Mouse (Mus musculus): Measurements from ENCODE around the gene Atp1b2. TPM values are rescaled to one million over a fixed set of nuclear protein-coding genes. Genes with fewer than 3 reads are reported as not detected.

The Atp1b2 gene
- total RNA-seq, 1 experiment from 2014 or later: not detected

- no peak for ATAC-seq (replicated peaks; ENCODE audit: insufficient number of reproducible peaks, low FRiP score, low TSS enrichment, poor library complexity, severe bottlenecking)
Measured at GRCm38 (mm10) chr11:69584937-69585336, 20.8 kb downstream of the Atp1b2 start.

GRCm38 (mm10) chr11:69584008-69584407, 21.7 kb downstream of the Atp1b2 start:
- ATAC-seq (replicated peaks; ENCODE audit: insufficient number of reproducible peaks, low FRiP score, low TSS enrichment, poor library complexity, severe bottlenecking): no peak

GRCm38 (mm10) chr11:69582230-69582805, 23.4 kb downstream of the Atp1b2 start:
- no peak for ATAC-seq (replicated peaks; ENCODE audit: insufficient number of reproducible peaks, low FRiP score, low TSS enrichment, poor library complexity, severe bottlenecking)

GRCm38 (mm10) chr11:69581814-69582213, 23.9 kb downstream of the Atp1b2 start:
- no peak for ATAC-seq (replicated peaks; ENCODE audit: insufficient number of reproducible peaks, low FRiP score, low TSS enrichment, poor library complexity, severe bottlenecking)

- ATAC-seq (replicated peaks; ENCODE audit: insufficient number of reproducible peaks, low FRiP score, low TSS enrichment, poor library complexity, severe bottlenecking): peak; percentile 57
Measured at GRCm38 (mm10) chr11:69581147-69581688, 24.5 kb downstream of the Atp1b2 start.

GRCm38 (mm10) chr11:69580572-69581146, 25.1 kb downstream of the Atp1b2 start:
- ATAC-seq (replicated peaks; ENCODE audit: insufficient number of reproducible peaks, low FRiP score, low TSS enrichment, poor library complexity, severe bottlenecking): no peak

- peak; percentile 77 for ATAC-seq (replicated peaks; ENCODE audit: insufficient number of reproducible peaks, low FRiP score, low TSS enrichment, poor library complexity, severe bottlenecking)
Measured at GRCm38 (mm10) chr11:69580091-69580514, 25.6 kb downstream of the Atp1b2 start, which contains the start of the genes Wrap53 and Trp53. Wrap53 (minus strand) TSS chr11:69580255. Trp53 (plus strand) TSS chr11:69580359.

GRCm38 (mm10) chr11:69579128-69580017, 26.4 kb downstream of the Atp1b2 start:
- ATAC-seq (replicated peaks; ENCODE audit: insufficient number of reproducible peaks, low FRiP score, low TSS enrichment, poor library complexity, severe bottlenecking): peak; percentile 63

- ATAC-seq (replicated peaks; ENCODE audit: insufficient number of reproducible peaks, low FRiP score, low TSS enrichment, poor library complexity, severe bottlenecking): no peak
Measured at GRCm38 (mm10) chr11:69578301-69578700, 27.4 kb downstream of the Atp1b2 start.

GRCm38 (mm10) chr11:69576307-69576706, 29.4 kb downstream of the Atp1b2 start:
- ATAC-seq (replicated peaks; ENCODE audit: insufficient number of reproducible peaks, low FRiP score, low TSS enrichment, poor library complexity, severe bottlenecking): no peak

- ATAC-seq (replicated peaks; ENCODE audit: insufficient number of reproducible peaks, low FRiP score, low TSS enrichment, poor library complexity, severe bottlenecking): no peak
Measured at GRCm38 (mm10) chr11:69575220-69575619, 30.5 kb downstream of the Atp1b2 start.

- ATAC-seq (replicated peaks; ENCODE audit: insufficient number of reproducible peaks, low FRiP score, low TSS enrichment, poor library complexity, severe bottlenecking): no peak
Measured at GRCm38 (mm10) chr11:69565131-69565530, 40.6 kb downstream of the Atp1b2 start.

- no peak for ATAC-seq (replicated peaks; ENCODE audit: insufficient number of reproducible peaks, low FRiP score, low TSS enrichment, poor library complexity, severe bottlenecking)
Measured at GRCm38 (mm10) chr11:69564391-69564790, 41.4 kb downstream of the Atp1b2 start.

GRCm38 (mm10) chr11:69563373-69563772, 42.4 kb downstream of the Atp1b2 start:
- no peak for ATAC-seq (replicated peaks; ENCODE audit: insufficient number of reproducible peaks, low FRiP score, low TSS enrichment, poor library complexity, severe bottlenecking)

- no peak for ATAC-seq (replicated peaks; ENCODE audit: insufficient number of reproducible peaks, low FRiP score, low TSS enrichment, poor library complexity, severe bottlenecking)
Measured at GRCm38 (mm10) chr11:69560896-69561854, 44.6 kb downstream of the Atp1b2 start.

- no peak for ATAC-seq (replicated peaks; ENCODE audit: insufficient number of reproducible peaks, low FRiP score, low TSS enrichment, poor library complexity, severe bottlenecking)
Measured at GRCm38 (mm10) chr11:69559851-69560765, 45.6 kb downstream of the Atp1b2 start, which contains the start of gene Efnb3. Efnb3 (minus strand) TSS chr11:69560205.

GRCm38 (mm10) chr11:69559183-69559582, 46.6 kb downstream of the Atp1b2 start:
- ATAC-seq (replicated peaks; ENCODE audit: insufficient number of reproducible peaks, low FRiP score, low TSS enrichment, poor library complexity, severe bottlenecking): no peak

Measured in monocyte, adult 5-6 weeks (primary cell).